Mouse (Mus musculus) neural tube, embryonic 13.5 days (tissue): ENCODE measurements at regions not wholly inside any gene's neighbourhood (a gene's known extent, or its start where the extent isn't known, plus 50 kb on each side); places are given as distances from the start of the nearest gene placed in this dataset.

Source experiments
- ATAC-seq: fragments of 200-750 bp; cut with Nextera tagmentation; 2 replicates; pipeline ENCODE4 v1.8.0; 2017; ENCODE audit warnings: low read depth, mild to moderate bottlenecking, moderate TSS enrichment, moderate library complexity
- H3K27ac ChIP-seq: fragments of 300-500 bp; sonication (generic); replicated peaks from 2 replicates; pipeline ENCODE4 v1.5.1; 2015; ENCODE audit warnings: moderate library complexity, mild to moderate bottlenecking, inconsistent platforms
- H3K27me3 ChIP-seq: fragments of 300-500 bp; sonication (generic); 2 replicates; pipeline ENCODE4 v1.6.1; 2015; ENCODE audit warnings: mild to moderate bottlenecking, inconsistent platforms
- H3K36me3 ChIP-seq: fragments of 300-500 bp; sonication (generic); 2 replicates; pipeline ENCODE4 v1.6.1; 2015; ENCODE audit warnings: mild to moderate bottlenecking, inconsistent platforms
- H3K4me1 ChIP-seq: fragments of 300-500 bp; sonication (generic); replicated peaks from 2 replicates; pipeline ENCODE4 v1.6.1; 2015; ENCODE audit warnings: inconsistent platforms
- H3K4me2 ChIP-seq: fragments of 300-500 bp; sonication (generic); 2 replicates; pipeline ENCODE4 v1.6.1; 2015; ENCODE audit warnings: inconsistent platforms, mild to moderate bottlenecking, moderate library complexity
- H3K4me3 ChIP-seq: fragments of 300-500 bp; sonication (generic); 2 replicates; pipeline ENCODE4 v1.5.1; 2015; ENCODE audit warnings: mild to moderate bottlenecking, inconsistent platforms
- H3K9ac ChIP-seq: fragments of 300-500 bp; sonication (generic); 2 replicates; pipeline ENCODE4 v1.6.1; 2015; ENCODE audit warnings: moderate library complexity, mild to moderate bottlenecking, inconsistent platforms
- H3K9me3 ChIP-seq: fragments of 300-500 bp; sonication (generic); 2 replicates; pipeline ENCODE4 v1.6.1; 2016; ENCODE audit warnings: inconsistent platforms
- WGBS: fragments of 180-500 bp; shearing (Covaris S2); methylation state at CpG from one replicate; pipeline ENCODE4 v1.1.7; 2015; 5-methylcytosine and 5-hydroxymethylcytosine counted together

DNA sequence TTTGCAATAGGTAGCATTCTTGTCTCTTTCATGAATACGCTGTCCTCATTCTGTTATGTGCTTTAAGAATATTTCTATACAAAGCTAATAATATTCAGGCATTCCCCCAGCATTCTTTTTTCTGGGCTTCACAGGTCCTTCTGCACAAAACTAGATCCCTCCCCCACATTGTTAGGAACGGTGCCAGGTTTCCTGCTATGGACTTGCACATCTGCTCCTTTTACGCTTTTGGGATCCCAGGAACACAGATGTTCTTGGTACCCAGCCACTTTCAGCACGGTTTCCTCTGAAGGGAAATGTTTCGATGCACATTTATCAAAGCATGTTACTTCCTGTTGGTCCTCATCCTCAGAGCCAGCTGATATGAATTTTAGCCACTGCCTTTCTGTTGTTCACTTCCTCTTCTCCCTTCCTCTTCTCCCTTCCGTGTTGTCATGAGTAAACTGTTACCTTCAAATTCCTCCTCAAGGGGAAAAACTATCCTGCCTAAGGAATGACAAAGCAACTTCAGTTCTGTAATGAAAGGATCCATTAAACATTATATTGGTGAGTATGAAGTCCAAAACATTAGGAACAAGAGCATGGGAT, 209.9 kb upstream of the Gbe1 start:
- no peak overlapping the region for H3K27ac ChIP-seq
- no peaks in the 10 kb centered on the region for H3K9me3 ChIP-seq
- H3K36me3 ChIP-seq = no peaks in the 10 kb centered on the region
- WGBS = 63% methylated on average over 6 of the region's 6 CpGs
- no peak for ATAC-seq
- no peaks in the 10 kb centered on the region for H3K27me3 ChIP-seq
- no peak overlapping the region for H3K4me3 ChIP-seq
- H3K4me2 ChIP-seq = no peak overlapping the region
- H3K4me1 ChIP-seq = no peaks in the 10 kb centered on the region
- no peak overlapping the region for H3K9ac ChIP-seq

DNA sequence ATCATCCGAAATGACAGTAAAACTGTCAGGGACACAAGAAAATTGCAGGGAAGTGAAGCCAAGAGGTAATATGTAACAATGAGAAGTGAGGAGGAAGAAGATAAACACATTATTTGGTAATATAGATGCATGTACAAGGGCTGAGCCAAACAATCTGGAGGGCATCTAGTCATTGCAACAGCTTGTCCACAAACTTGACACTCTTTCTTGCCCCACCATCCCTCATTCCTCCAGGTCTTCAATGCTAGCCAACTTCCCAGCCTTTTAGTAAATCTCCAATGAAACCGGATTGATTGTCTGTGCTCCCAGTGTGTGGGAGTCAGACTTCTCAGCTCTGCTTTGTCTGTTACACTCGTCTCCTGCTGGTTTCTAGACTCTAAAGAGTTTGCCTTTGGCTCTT, 172.3 kb upstream of the Gbe1 start:
- Histone ChIP-seq H3K36me3 (no peaks in the 10 kb centered on the region), H3K4me2 (no peak overlapping the region), H3K27ac (no peak overlapping the region), H3K27me3 (no peaks in the 10 kb centered on the region), H3K4me1 (no peaks in the 10 kb centered on the region), H3K9ac (no peak overlapping the region), H3K4me3 (no peak overlapping the region), H3K9me3 (no peaks in the 10 kb centered on the region)
- WGBS = 44% methylated on average over 3 of the region's 3 CpGs
- no peak for ATAC-seq

DNA sequence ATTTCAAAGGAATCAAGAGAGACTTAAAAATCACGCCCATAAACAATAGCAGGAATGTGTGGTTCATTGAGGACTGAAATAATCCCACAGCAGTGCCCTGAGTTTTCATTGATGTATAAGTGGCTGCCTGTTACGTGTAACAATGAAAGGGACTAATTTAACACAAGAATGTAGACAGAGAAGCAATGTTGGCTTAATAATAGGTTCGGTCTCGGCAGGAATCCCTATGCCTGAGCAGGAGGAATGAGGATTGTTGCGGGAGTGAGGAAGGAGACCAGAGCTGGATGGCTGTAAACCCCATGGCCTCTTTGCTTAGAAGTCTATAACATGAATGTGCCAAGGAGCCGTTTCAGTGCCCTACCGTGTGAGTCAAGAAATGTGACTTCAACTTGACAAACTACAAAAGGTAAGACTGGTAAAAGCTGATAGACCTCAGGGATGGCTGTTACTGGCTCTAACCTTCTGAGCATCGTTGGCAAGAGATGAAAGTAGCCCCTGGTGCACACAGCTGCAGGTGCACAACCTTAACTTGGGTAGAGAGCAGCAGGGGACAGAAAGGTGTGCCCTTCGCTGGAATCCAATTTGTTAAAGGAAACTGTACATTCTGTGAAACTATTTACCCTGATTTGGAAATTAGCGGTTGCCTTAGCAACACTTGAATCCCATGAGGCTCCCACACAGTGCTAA, 165.9 kb upstream of the Gbe1 start:
- Histone ChIP-seq H3K9me3 (no peaks in the 10 kb centered on the region), H3K27me3 (no peaks in the 10 kb centered on the region), H3K36me3 (no peaks in the 10 kb centered on the region), H3K9ac (no peak overlapping the region), H3K4me2 (no peak overlapping the region), H3K4me1 (peaks cover 5% of the 10 kb centered on the region; the same call in 1 of the 2 replicates), H3K4me3 (no peak overlapping the region), H3K27ac (no peak overlapping the region)
- ATAC-seq = no peak
- 30% methylated on average over 10 of the region's 10 CpGs for WGBS

DNA sequence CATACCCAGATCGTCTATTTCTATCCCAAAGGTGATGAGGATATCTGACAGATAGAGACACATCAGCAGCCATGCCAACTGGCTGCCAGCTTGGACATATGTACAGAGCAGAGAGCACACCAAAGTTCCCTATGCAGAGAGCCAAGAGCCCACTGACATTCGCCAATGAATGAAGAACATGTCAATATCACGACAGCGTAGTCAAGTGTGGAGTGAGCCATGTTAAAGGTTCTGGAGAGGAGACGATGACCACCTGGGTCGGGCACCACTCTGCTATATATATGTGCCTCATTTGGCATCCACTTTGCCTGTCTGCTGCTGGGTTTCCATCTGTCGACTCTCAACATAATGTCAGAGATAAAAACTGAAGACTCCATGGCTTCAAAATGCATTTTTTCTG, 159.2 kb upstream of the Gbe1 start:
- H3K9me3 ChIP-seq = no peaks in the 10 kb centered on the region
- H3K4me3 ChIP-seq = no peak overlapping the region
- no peak for ATAC-seq
- no peaks in the 10 kb centered on the region for H3K36me3 ChIP-seq
- H3K4me2 ChIP-seq = no peak overlapping the region
- no peak overlapping the region for H3K9ac ChIP-seq
- H3K4me1 ChIP-seq = no peaks in the 10 kb centered on the region
- WGBS = 89% methylated on average over 7 of the region's 7 CpGs
- H3K27me3 ChIP-seq = no peaks in the 10 kb centered on the region
- no peak overlapping the region for H3K27ac ChIP-seq

DNA sequence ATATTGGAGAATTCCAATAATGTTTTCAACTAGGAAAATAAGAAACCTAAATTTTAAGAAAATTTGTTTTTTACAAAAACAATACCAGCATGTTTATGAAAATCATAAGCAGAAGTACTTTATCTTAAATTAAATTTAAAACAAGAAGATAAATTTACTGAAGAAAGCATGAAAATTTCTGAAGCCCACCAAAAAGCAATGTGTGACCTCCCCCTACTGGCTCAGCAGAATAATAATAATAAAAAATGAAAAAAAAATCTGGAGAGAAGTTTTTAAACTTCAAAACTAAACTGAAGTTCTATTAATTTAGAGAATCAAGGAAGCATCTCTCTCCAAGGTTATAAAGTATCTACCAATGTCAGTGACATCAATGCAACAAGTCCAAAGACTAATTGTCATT, 153.2 kb upstream of the Gbe1 start:
- no peaks in the 10 kb centered on the region for H3K9me3 ChIP-seq
- no peak overlapping the region for H3K9ac ChIP-seq
- H3K4me2 ChIP-seq = no peak overlapping the region
- no peak for ATAC-seq
- H3K27ac ChIP-seq = no peak overlapping the region
- H3K4me1 ChIP-seq = no peaks in the 10 kb centered on the region
- H3K4me3 ChIP-seq = no peak overlapping the region
- H3K36me3 ChIP-seq = no peaks in the 10 kb centered on the region
- no peaks in the 10 kb centered on the region for H3K27me3 ChIP-seq

DNA sequence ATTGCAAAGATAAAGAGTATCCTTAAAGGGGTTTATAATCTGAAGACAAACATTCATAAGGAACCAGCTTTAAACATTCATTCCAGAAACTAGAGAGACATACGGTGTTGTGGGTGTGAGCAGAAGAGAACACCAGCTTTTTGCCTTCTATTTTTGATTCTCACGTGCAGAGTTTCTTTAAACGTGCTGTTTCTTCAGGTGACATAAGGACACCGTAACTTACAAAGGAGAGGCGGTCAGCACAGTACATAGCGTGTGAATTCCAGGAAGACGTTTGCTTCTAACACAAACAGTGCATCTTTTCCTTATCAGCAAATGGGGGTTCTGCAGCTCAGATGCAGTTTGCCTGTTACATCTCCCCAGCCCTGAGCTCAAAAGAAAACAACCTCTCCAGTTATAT, 138.6 kb upstream of the Gbe1 start:
- WGBS = 58% methylated on average over 7 of the region's 7 CpGs
- H3K27me3 ChIP-seq = no peaks in the 10 kb centered on the region
- no peak for ATAC-seq
- no peak overlapping the region for H3K4me3 ChIP-seq
- no peaks in the 10 kb centered on the region for H3K4me1 ChIP-seq
- H3K27ac ChIP-seq = no peak overlapping the region
- no peaks in the 10 kb centered on the region for H3K9me3 ChIP-seq
- no peak overlapping the region for H3K4me2 ChIP-seq
- H3K36me3 ChIP-seq = no peaks in the 10 kb centered on the region
- H3K9ac ChIP-seq = no peak overlapping the region

DNA sequence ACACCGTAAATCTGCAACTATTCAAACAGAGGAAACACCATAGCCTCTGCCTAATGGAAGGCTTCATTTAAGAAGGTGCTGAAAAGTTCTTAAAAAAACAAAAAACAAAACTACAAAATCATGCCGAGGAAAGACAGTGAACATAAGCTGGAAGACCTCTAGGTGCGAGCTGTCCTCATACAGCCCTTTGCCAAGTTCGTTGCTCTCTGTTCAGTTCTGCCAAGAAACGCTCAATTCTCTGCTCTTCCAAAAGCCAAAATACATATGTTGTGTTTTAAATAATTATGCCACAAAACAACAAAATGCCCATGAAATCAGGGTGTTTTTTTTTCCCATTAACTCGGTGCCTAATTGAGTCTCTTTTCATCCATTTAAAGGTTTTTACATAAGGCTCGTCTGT, 134.8 kb upstream of the Gbe1 start:
- WGBS = 69% methylated on average over 7 of the region's 7 CpGs
- Histone ChIP-seq H3K27ac (no peak overlapping the region), H3K9ac (no peak overlapping the region), H3K4me3 (no peak overlapping the region), H3K4me1 (no peaks in the 10 kb centered on the region), H3K9me3 (no peaks in the 10 kb centered on the region), H3K4me2 (no peak overlapping the region), H3K36me3 (no peaks in the 10 kb centered on the region), H3K27me3 (no peaks in the 10 kb centered on the region)
- no peak for ATAC-seq

DNA sequence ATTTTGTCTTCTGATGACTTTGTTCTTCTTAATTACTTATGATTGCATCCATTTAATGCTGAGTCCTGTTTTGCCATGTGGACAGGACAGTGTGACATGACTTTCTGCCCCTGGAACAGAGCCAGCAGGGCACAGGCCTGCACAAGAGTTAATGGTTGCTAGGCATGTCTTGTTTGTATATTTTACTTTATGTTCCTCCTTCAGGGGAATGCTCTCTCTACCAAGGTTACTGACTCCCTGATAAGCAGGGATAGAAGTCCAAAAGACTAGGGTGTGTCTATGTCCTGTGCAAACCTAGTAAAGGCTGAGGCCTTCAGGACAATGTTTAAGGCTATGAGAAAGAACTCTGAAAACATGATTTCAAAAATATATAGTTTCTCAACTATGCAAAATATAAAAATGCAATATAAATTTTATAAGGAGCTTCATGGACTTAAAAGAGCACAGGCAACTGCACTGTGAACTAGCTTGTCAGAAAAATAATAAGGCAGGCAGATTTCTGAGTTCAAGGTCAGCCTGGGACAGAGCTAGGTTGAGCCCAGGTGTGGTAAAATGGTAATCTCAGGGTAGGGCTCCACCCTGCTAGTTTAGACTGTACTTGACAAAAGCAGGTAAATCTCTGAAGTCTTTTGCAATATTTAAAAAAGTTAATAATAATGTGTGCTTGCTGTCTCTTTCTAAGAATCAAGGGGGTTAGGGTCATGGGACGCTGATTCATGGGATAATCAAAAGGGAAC, 99.7 kb upstream of the Gbe1 start:
- no peak overlapping the region for H3K4me2 ChIP-seq
- H3K36me3 ChIP-seq = no peaks in the 10 kb centered on the region
- ATAC-seq = no peak
- H3K27ac ChIP-seq = no peak overlapping the region
- no peaks in the 10 kb centered on the region for H3K4me1 ChIP-seq
- WGBS = 54% methylated on average over 1 of the region's 1 CpGs
- H3K27me3 ChIP-seq = no peaks in the 10 kb centered on the region
- H3K9me3 ChIP-seq = no peaks in the 10 kb centered on the region
- no peak overlapping the region for H3K4me3 ChIP-seq
- H3K9ac ChIP-seq = no peak overlapping the region

DNA sequence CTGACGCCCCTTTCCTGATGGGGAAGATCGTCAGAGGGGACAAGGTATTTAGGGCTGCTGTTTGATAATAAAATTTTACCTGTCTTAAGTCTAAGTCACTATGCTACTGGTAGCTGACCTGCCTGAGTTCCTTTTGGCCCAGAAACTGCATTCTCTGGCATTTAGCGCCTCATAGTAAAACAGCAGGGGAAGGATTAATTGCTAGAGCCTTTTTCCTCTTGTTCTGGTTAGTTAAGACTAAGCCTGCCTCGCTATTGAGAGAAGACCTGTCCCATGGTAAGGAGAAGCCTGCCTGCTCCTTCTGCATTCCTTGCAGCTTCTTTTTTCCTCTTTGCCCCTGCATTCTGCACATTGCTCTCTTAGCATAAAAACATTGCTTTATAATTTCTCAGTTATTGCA, 98.9 kb upstream of the Gbe1 start:
- ATAC-seq = no peak

DNA sequence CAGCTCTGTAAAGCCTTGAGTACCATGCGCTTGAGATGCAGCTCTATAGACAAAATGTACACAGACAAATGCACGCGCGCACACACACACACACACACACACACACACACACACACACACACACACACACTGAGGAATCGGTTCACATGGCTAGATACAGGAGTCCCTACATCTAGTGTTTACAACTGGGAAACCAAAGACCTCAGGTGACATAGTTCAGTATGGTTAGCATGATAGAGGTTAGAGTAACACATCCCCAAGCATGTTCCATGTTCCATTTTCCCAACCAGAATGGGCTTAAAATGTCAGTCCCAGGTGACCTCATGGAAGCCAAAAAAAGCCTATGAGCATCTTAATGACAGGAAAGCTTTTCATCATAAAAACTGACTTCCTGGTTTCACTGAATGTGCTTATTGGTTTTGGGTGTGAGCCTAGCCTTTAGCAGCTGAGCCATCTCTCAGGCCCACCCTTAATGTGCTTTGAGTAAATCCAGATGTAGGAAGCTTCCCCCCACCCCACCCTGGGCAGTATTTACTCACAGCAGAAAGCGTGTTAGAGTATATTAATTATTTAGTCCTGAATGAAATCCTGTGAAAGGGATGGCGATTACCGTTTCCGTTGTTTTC, 86.0 kb upstream of the Gbe1 start:
- ATAC-seq = no peak
- H3K4me3 ChIP-seq = no peak overlapping the region
- 87% methylated on average over 9 of the region's 9 CpGs for WGBS

More for the DNA sequence above, 98.9 kb upstream of the Gbe1 start:
- H3K36me3 ChIP-seq = no peaks in the 10 kb centered on the region
- no peaks in the 10 kb centered on the region for H3K9me3 ChIP-seq
- no peaks in the 10 kb centered on the region for H3K27me3 ChIP-seq
- H3K4me1 ChIP-seq = no peaks in the 10 kb centered on the region
- H3K4me2 ChIP-seq = no peak overlapping the region
- H3K9ac ChIP-seq = no peak overlapping the region
- 9% methylated on average over 4 of the region's 4 CpGs for WGBS
- no peak overlapping the region for H3K27ac ChIP-seq
- H3K4me3 ChIP-seq = no peak overlapping the region

DNA sequence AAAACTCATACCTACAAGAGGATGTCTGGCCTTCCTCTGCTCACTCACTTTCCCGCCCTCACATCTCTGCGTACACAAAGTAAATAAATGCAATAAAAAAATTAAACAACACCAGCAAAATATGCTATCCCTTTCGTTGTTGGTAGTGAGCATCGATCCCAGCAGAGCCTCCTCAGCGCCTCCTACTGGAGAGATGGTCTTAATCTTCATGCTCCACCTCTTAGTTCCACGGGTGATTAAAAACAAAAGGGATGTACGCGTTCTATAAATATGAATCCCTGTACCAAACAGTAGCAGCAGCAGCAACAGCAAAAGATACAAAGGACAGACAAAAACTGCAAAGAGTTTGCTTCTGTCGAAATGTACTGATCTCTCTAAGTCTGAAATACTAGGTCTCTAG, 81.0 kb upstream of the Gbe1 start:
- Histone ChIP-seq H3K27me3 (no peaks in the 10 kb centered on the region), H3K4me3 (no peak overlapping the region), H3K9me3 (no peaks in the 10 kb centered on the region), H3K4me1 (peaks cover 10% of the 10 kb centered on the region; the same call in 1 of the 2 replicates), H3K27ac (no peak overlapping the region), H3K9ac (no peak overlapping the region), H3K36me3 (no peaks in the 10 kb centered on the region), H3K4me2 (no peak overlapping the region)
- no peak for ATAC-seq
- 91% methylated on average over 9 of the region's 9 CpGs for WGBS

More for the DNA sequence above, 86.0 kb upstream of the Gbe1 start:
- H3K9ac ChIP-seq = no peak overlapping the region
- peaks cover 10% of the 10 kb centered on the region; the same call in 1 of the 2 replicates for H3K4me1 ChIP-seq
- no peaks in the 10 kb centered on the region for H3K9me3 ChIP-seq
- no peak overlapping the region for H3K4me2 ChIP-seq
- H3K27ac ChIP-seq = no peak overlapping the region
- no peaks in the 10 kb centered on the region for H3K36me3 ChIP-seq
- H3K27me3 ChIP-seq = no peaks in the 10 kb centered on the region

DNA sequence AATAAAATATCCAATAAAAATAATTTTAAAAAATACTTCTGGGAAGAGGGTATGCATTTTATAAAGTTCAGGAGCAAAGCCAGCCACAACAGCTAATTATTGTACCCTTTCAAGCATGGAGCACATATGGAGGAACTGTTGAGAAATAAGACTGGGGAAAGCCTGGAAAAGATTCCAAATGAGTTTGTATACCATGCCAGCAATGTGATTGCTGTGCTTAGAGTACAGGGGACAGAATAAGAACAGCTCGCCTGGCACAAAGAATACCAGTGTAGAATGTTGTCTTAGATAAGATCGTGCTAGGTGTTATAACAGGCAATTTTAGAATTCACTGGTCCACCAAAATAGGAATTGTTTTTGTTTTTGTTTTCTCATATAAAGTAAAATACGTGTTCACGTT, 78.6 kb upstream of the Gbe1 start:
- H3K4me1 ChIP-seq = peaks cover 12% of the 10 kb centered on the region
- no peak overlapping the region for H3K4me2 ChIP-seq
- WGBS = 95% methylated on average over 4 of the region's 4 CpGs
- ATAC-seq = no peak
- H3K9ac ChIP-seq = no peak overlapping the region
- H3K9me3 ChIP-seq = no peaks in the 10 kb centered on the region
- H3K27ac ChIP-seq = no peak overlapping the region
- no peaks in the 10 kb centered on the region for H3K36me3 ChIP-seq
- H3K4me3 ChIP-seq = no peak overlapping the region
- no peaks in the 10 kb centered on the region for H3K27me3 ChIP-seq
